Mouse (Mus musculus): ENCODE measurements around the gene Tas2r124. TPM values are rescaled to one million over a fixed set of nuclear protein-coding genes. Genes with fewer than 3 reads are reported as not detected.

Gene Tas2r124
- polyA plus RNA-seq (2012; fragmentation: generic; extraction: Trizol): not detected
- long read RNA-seq, experiment 1: 0 reads
- long read RNA-seq, experiment 2: 0 reads

GRCm38 (mm10) chr6:132754430-132754829 is at the start of gene Tas2r124:
TSS of gene Tas2r124 (plus strand) at chr6:132754730.
- Histone ChIP-seq H3K79me3 (ENCODE audit: low read depth) (no peaks in the 10 kb centered on the region), H3K36me3 (ENCODE audit: control insufficient read depth, insufficient read depth) (no peaks in the 10 kb centered on the region), H3K4me3 (ENCODE audit: insufficient read depth, poor library complexity, severe bottlenecking) (no peak within 1 kb of the TSS), H3ac (ENCODE audit: control insufficient read depth, insufficient read length, low read depth) (no peak within 1 kb of the TSS), H3K79me2 (ENCODE audit: control insufficient read depth, insufficient read depth) (no peaks in the 10 kb centered on the region), H3K27me3 (ENCODE audit: control insufficient read depth, insufficient read depth, insufficient read length) (no peaks in the 10 kb centered on the region)
- TF ChIP-seq FOSL1 (IDR thresholded peaks at IDR 0.05; ENCODE audit: insufficient read depth, low read length, poor library complexity, severe bottlenecking): no peak
- TF ChIP-seq USF1 (IDR thresholded peaks at IDR 0.05; ENCODE audit: low read depth): no peak
- TF ChIP-seq MYOG (IDR thresholded peaks at IDR 0.05; ENCODE audit: control insufficient read depth, extremely low read depth, insufficient read length): no peak
- no peak for TF ChIP-seq MYOD1 (IDR thresholded peaks at IDR 0.05; ENCODE audit: control insufficient read depth, insufficient read length, low read depth)
- no peak for TF ChIP-seq CTCF (IDR thresholded peaks at IDR 0.05; ENCODE audit: control insufficient read depth, insufficient read depth, insufficient read length)
- TF ChIP-seq MAX (IDR thresholded peaks at IDR 0.05): no peak
- TF ChIP-seq CEBPB (IDR thresholded peaks at IDR 0.05; ENCODE audit: low read depth): no peak

DNA sequence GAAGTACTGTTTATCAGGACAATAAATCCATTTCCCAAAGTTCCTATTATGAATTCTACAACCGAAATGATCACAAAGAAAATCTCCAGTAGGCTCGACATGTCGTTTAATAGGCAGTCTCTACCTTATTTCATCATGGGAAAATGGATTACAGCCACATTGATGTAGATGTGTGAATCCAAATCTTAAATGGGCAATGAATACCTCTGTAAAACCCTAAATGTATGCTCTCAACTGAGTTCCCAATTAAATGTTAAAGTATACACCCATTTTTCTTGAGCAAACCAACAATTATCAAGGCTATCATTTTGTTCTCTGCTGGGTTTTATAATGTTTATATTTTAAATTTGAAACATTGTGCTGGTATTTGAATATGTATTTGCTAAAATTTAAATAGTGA is 42.7 kb upstream of the Tas2r124 start, which contains the start of gene Tas2r122:
Gene Tas2r122, minus strand, starts transcription at position 101 of the 400 bp plus-strand sequence.
- no peaks in the 10 kb centered on the region for H3K27me3 ChIP-seq (ENCODE audit: control insufficient read depth, insufficient read depth, insufficient read length)
- H3ac ChIP-seq (ENCODE audit: control insufficient read depth, insufficient read length, low read depth): no peak within 1 kb of the TSS
- no peaks in the 10 kb centered on the region for H3K79me2 ChIP-seq (ENCODE audit: control insufficient read depth, insufficient read depth)
- no peaks in the 10 kb centered on the region for H3K36me3 ChIP-seq (ENCODE audit: control insufficient read depth, insufficient read depth)
- no peak for TF ChIP-seq MYOG (IDR thresholded peaks at IDR 0.05; ENCODE audit: control insufficient read depth, extremely low read depth, insufficient read length)
- H3K4me3 ChIP-seq (ENCODE audit: insufficient read depth, poor library complexity, severe bottlenecking): no peak within 1 kb of the TSS
- no peaks in the 10 kb centered on the region for H3K79me3 ChIP-seq (ENCODE audit: low read depth)

DNA sequence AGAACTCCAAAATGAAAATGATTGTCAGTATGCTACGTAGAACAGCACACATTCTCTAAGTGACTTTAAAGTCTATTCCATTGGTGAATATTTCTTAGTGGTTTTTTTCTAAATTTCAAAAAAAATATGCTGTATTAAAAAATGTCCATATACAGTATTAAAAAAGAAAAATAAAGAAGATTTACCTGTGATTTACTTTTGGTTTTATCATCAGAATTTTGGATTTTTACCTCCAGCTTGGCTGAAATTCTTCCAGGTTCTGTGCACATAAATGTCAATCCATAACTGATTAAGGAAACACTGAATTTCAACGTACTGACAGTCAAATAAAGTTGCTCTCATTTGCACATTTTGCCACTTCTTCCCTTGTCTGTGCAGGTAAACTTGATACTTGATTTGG is 16.6 kb upstream of the Tas2r124 start, which contains the start of gene Tas2r115:
Gene Tas2r115, minus strand, starts transcription at position 101 of the 400 bp plus-strand sequence.
- TF ChIP-seq CTCF (IDR thresholded peaks at IDR 0.05; ENCODE audit: control insufficient read depth, insufficient read depth, insufficient read length) (no peak), FOSL1 (IDR thresholded peaks at IDR 0.05; ENCODE audit: insufficient read depth, low read length, poor library complexity, severe bottlenecking) (no peak), MAX (IDR thresholded peaks at IDR 0.05) (no peak), CEBPB (IDR thresholded peaks at IDR 0.05; ENCODE audit: low read depth) (no peak), USF1 (IDR thresholded peaks at IDR 0.05; ENCODE audit: low read depth) (no peak), MYOD1 (IDR thresholded peaks at IDR 0.05; ENCODE audit: control insufficient read depth, insufficient read length, low read depth) (no peak), MYOG (IDR thresholded peaks at IDR 0.05; ENCODE audit: control insufficient read depth, extremely low read depth, insufficient read length) (no peak)
- H3K36me3 ChIP-seq (ENCODE audit: control insufficient read depth, insufficient read depth): no peaks in the 10 kb centered on the region
- no peak within 1 kb of the TSS for H3K4me3 ChIP-seq (ENCODE audit: insufficient read depth, poor library complexity, severe bottlenecking)

GRCm38 (mm10) chr6:132750206-132750605 is 4.3 kb upstream of the Tas2r124 start:
- Histone ChIP-seq H3K79me3 (ENCODE audit: low read depth) (no peaks in the 10 kb centered on the region), H3K79me2 (ENCODE audit: control insufficient read depth, insufficient read depth) (no peaks in the 10 kb centered on the region), H3K27me3 (ENCODE audit: control insufficient read depth, insufficient read depth, insufficient read length) (no peaks in the 10 kb centered on the region), H3ac (ENCODE audit: control insufficient read depth, insufficient read length, low read depth) (no peak overlapping the region), H3K4me3 (ENCODE audit: insufficient read depth, poor library complexity, severe bottlenecking) (no peak overlapping the region), H3K36me3 (ENCODE audit: control insufficient read depth, insufficient read depth) (no peaks in the 10 kb centered on the region)
- TF ChIP-seq FOSL1 (IDR thresholded peaks at IDR 0.05; ENCODE audit: insufficient read depth, low read length, poor library complexity, severe bottlenecking) (peak; percentile 18), MAX (IDR thresholded peaks at IDR 0.05) (no peak)

More for the DNA sequence above, 16.6 kb upstream of the Tas2r124 start, which contains the start of gene Tas2r115:
- Histone ChIP-seq H3ac (ENCODE audit: control insufficient read depth, insufficient read length, low read depth) (no peak within 1 kb of the TSS), H3K79me3 (ENCODE audit: low read depth) (no peaks in the 10 kb centered on the region), H3K79me2 (ENCODE audit: control insufficient read depth, insufficient read depth) (no peaks in the 10 kb centered on the region), H3K27me3 (ENCODE audit: control insufficient read depth, insufficient read depth, insufficient read length) (no peaks in the 10 kb centered on the region)

DNA sequence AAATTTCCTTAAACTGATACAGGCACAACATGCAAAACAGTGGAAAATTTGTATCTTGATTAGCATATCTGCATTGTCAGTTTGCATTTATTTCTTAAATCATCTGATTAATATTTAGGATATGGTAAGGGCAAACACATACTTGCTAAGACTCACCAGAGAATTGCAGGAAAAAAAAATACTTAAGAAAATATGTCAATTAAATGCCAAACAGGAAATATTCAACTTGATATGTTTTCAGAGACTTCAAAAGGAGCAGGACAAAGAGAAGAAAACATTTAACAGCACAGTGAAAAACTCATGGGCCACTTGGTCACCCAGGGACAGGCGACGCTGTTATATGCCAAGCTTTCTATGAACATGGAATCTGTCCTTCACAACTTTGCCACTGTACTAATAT is 7.3 kb downstream of the Tas2r124 start, which contains the start of gene Tas2r102:
Gene Tas2r102, plus strand, starts transcription at position 301 of the 400 bp plus-strand sequence.
- TF ChIP-seq FOSL1 (IDR thresholded peaks at IDR 0.05; ENCODE audit: insufficient read depth, low read length, poor library complexity, severe bottlenecking): no peak
- TF ChIP-seq CTCF (IDR thresholded peaks at IDR 0.05; ENCODE audit: control insufficient read depth, insufficient read depth, insufficient read length): no peak
- no peak for TF ChIP-seq MAX (IDR thresholded peaks at IDR 0.05)
- no peak for TF ChIP-seq USF1 (IDR thresholded peaks at IDR 0.05; ENCODE audit: low read depth)
- no peak for TF ChIP-seq MYOG (IDR thresholded peaks at IDR 0.05; ENCODE audit: control insufficient read depth, extremely low read depth, insufficient read length)
- no peak for TF ChIP-seq CEBPB (IDR thresholded peaks at IDR 0.05; ENCODE audit: low read depth)
- TF ChIP-seq MYOD1 (IDR thresholded peaks at IDR 0.05; ENCODE audit: control insufficient read depth, insufficient read length, low read depth): no peak
- Histone ChIP-seq H3ac (ENCODE audit: control insufficient read depth, insufficient read length, low read depth) (no peak within 1 kb of the TSS), H3K36me3 (ENCODE audit: control insufficient read depth, insufficient read depth) (no peaks in the 10 kb centered on the region), H3K79me2 (ENCODE audit: control insufficient read depth, insufficient read depth) (no peaks in the 10 kb centered on the region), H3K27me3 (ENCODE audit: control insufficient read depth, insufficient read depth, insufficient read length) (no peaks in the 10 kb centered on the region), H3K79me3 (ENCODE audit: low read depth) (no peaks in the 10 kb centered on the region), H3K4me3 (ENCODE audit: insufficient read depth, poor library complexity, severe bottlenecking) (no peak within 1 kb of the TSS)

DNA sequence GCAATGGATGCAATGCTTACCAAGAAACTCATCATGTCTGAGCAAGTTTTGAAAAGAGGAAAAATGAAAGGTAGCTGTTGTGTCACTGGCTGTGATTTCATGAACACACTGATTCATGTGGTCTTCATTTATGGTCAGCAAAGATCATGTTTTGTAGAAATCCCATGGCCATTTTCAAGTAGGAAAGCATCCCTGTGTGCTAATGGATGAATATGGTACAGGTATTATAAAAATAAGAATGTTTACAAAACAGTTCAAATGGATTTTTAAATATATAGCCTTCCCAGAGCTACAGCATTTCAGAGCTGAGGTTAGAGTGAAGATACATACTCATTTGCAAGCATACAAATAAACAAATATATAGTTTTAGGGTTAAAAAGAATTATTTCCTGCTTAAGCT is 23.5 kb downstream of the Tas2r124 start, which contains the start of gene Tas2r136:
Gene Tas2r136, minus strand, starts transcription at position 101 of the 400 bp plus-strand sequence.
- no peaks in the 10 kb centered on the region for H3K36me3 ChIP-seq (ENCODE audit: control insufficient read depth, insufficient read depth)
- no peaks in the 10 kb centered on the region for H3K79me2 ChIP-seq (ENCODE audit: control insufficient read depth, insufficient read depth)
- H3K4me3 ChIP-seq (ENCODE audit: insufficient read depth, poor library complexity, severe bottlenecking): no peak within 1 kb of the TSS
- H3K79me3 ChIP-seq (ENCODE audit: low read depth): no peaks in the 10 kb centered on the region
- TF ChIP-seq CTCF (IDR thresholded peaks at IDR 0.05; ENCODE audit: control insufficient read depth, insufficient read depth, insufficient read length): no peak
- TF ChIP-seq MAX (IDR thresholded peaks at IDR 0.05): no peak
- TF ChIP-seq USF1 (IDR thresholded peaks at IDR 0.05; ENCODE audit: low read depth): no peak
- no peak for TF ChIP-seq MYOG (IDR thresholded peaks at IDR 0.05; ENCODE audit: control insufficient read depth, extremely low read depth, insufficient read length)
- no peak for TF ChIP-seq CEBPB (IDR thresholded peaks at IDR 0.05; ENCODE audit: low read depth)
- no peak for TF ChIP-seq FOSL1 (IDR thresholded peaks at IDR 0.05; ENCODE audit: insufficient read depth, low read length, poor library complexity, severe bottlenecking)
- TF ChIP-seq MYOD1 (IDR thresholded peaks at IDR 0.05; ENCODE audit: control insufficient read depth, insufficient read length, low read depth): no peak
- no peaks in the 10 kb centered on the region for H3K27me3 ChIP-seq (ENCODE audit: control insufficient read depth, insufficient read depth, insufficient read length)
- no peak within 1 kb of the TSS for H3ac ChIP-seq (ENCODE audit: control insufficient read depth, insufficient read length, low read depth)

All from C2C12 (cell line).